Mouse (Mus musculus): ENCODE measurements around the gene Hspa1l. TPM values are rescaled to one million over a fixed set of nuclear protein-coding genes. Genes with fewer than 3 reads are reported as not detected.
"Not testable (repeated sequence)": the region's sequence is repeated elsewhere in the genome, so short reads cannot be mapped to it uniquely, and the experiment has no call there.

The Hspa1l gene
- 0.55 and 0.65 TPM in 2 replicates for polyA plus RNA-seq (2015; fragmentation: Nextera tagmentation; extraction: Ambion mirVana)

GRCm38 (mm10) chr17:34972069-34972749 lies at the start of gene Hspa1l, which contains the start of gene Hspa1a:
TSS of gene Hspa1l (plus strand) at chr17:34972703.
TSS of gene Hspa1a (minus strand) at chr17:34972156.
- not testable (repeated sequence) for H3K9me3 ChIP-seq (ENCODE audit: control insufficient read depth, low read length); H3K4me1 ChIP-seq (replicated peaks; ENCODE audit: control insufficient read depth, insufficient read depth, low read length); H3K36me3 ChIP-seq (ENCODE audit: control insufficient read depth, insufficient read depth, low read length)
- peak within 1 kb of the TSS; percentile 35; the same call in 1 of the 2 replicates for H3K9ac ChIP-seq (ENCODE audit: low read length)
- peaks cover 27% of the 10 kb centered on the region for H3K27me3 ChIP-seq (ENCODE audit: control insufficient read depth, insufficient read depth, low read depth, low read length)
- WGBS = under 1% methylated on average over 29 of the region's 33 CpGs
- H3K27ac ChIP-seq (ENCODE audit: low read length) = peak within 1 kb of the TSS; percentile 63
- H3K4me2 ChIP-seq (ENCODE audit: low read depth, low read length) = peak within 1 kb of the TSS; percentile 82
- peak; percentile 97 for ATAC-seq (ENCODE audit: low read depth)
- H3K4me3 ChIP-seq (ENCODE audit: low read length) = peak within 1 kb of the TSS; percentile 53

GRCm38 (mm10) chr17:34922939-34923338 lies 49.6 kb upstream of the Hspa1l start:
- Histone ChIP-seq H3K9me3 (ENCODE audit: control insufficient read depth, low read length) (no peaks in the 10 kb centered on the region), H3K27ac (ENCODE audit: low read length) (no peak overlapping the region), H3K27me3 (ENCODE audit: control insufficient read depth, insufficient read depth, low read depth, low read length) (no peaks in the 10 kb centered on the region), H3K4me1 (replicated peaks; ENCODE audit: control insufficient read depth, insufficient read depth, low read length) (peaks cover 2% of the 10 kb centered on the region; the same call in 1 of the 2 replicates), H3K36me3 (ENCODE audit: control insufficient read depth, insufficient read depth, low read length) (no peaks in the 10 kb centered on the region), H3K4me3 (ENCODE audit: low read length) (no peak overlapping the region), H3K4me2 (ENCODE audit: low read depth, low read length) (no peak overlapping the region), H3K9ac (ENCODE audit: low read length) (no peak overlapping the region)
- WGBS = 34% methylated on average over 6 of the region's 6 CpGs
- ATAC-seq (ENCODE audit: low read depth) = no peak

- no peak overlapping the region for H3K4me2 ChIP-seq (ENCODE audit: low read depth, low read length)
- H3K4me1 ChIP-seq (replicated peaks; ENCODE audit: control insufficient read depth, insufficient read depth, low read length) = peaks cover 2% of the 10 kb centered on the region; the same call in 1 of the 2 replicates
- no peaks in the 10 kb centered on the region for H3K36me3 ChIP-seq (ENCODE audit: control insufficient read depth, insufficient read depth, low read length)
- no peak overlapping the region for H3K27ac ChIP-seq (ENCODE audit: low read length)
- WGBS = 63% methylated on average over 5 of the region's 5 CpGs
- no peak overlapping the region for H3K4me3 ChIP-seq (ENCODE audit: low read length)
- ATAC-seq (ENCODE audit: low read depth) = no peak
- H3K27me3 ChIP-seq (ENCODE audit: control insufficient read depth, insufficient read depth, low read depth, low read length) = no peaks in the 10 kb centered on the region
- no peaks in the 10 kb centered on the region for H3K9me3 ChIP-seq (ENCODE audit: control insufficient read depth, low read length)
- H3K9ac ChIP-seq (ENCODE audit: low read length) = no peak overlapping the region
These were observed 48.2 kb upstream of the Hspa1l start for GRCm38 (mm10) chr17:34924258-34924657.

- no peak for ATAC-seq (ENCODE audit: low read depth)
- Histone ChIP-seq H3K4me2 (ENCODE audit: low read depth, low read length) (peak overlapping the region; percentile 22; the same call in 1 of the 2 replicates), H3K27me3 (ENCODE audit: control insufficient read depth, insufficient read depth, low read depth, low read length) (no peaks in the 10 kb centered on the region), H3K9ac (ENCODE audit: low read length) (peak overlapping the region; percentile 51; the same call in 1 of the 2 replicates), H3K4me1 (replicated peaks; ENCODE audit: control insufficient read depth, insufficient read depth, low read length) (peaks cover 10% of the 10 kb centered on the region), H3K4me3 (ENCODE audit: low read length) (no peak overlapping the region), H3K27ac (ENCODE audit: low read length) (peak overlapping the region; percentile 32), H3K9me3 (ENCODE audit: control insufficient read depth, low read length) (no peaks in the 10 kb centered on the region), H3K36me3 (ENCODE audit: control insufficient read depth, insufficient read depth, low read length) (no peaks in the 10 kb centered on the region)
- 58% methylated on average over 18 of the region's 18 CpGs for WGBS
These were observed 45.0 kb upstream of the Hspa1l start for GRCm38 (mm10) chr17:34927306-34928019.

GRCm38 (mm10) chr17:34928841-34929240 lies 43.7 kb upstream of the Hspa1l start:
- WGBS = 23% methylated on average over 4 of the region's 4 CpGs

GRCm38 (mm10) chr17:34931061-34931734 lies 41.3 kb upstream of the Hspa1l start, which contains the start of gene Neu1:
TSS of gene Neu1 (plus strand) at chr17:34931253.
- no peak within 1 kb of the TSS for H3K27ac ChIP-seq (ENCODE audit: low read length)
- H3K36me3 ChIP-seq (ENCODE audit: control insufficient read depth, insufficient read depth, low read length) = no peaks in the 10 kb centered on the region
- under 1% methylated on average over 38 of the region's 38 CpGs for WGBS

More at GRCm38 (mm10) chr17:34928841-34929240, 43.7 kb upstream of the Hspa1l start:
- Histone ChIP-seq H3K36me3 (ENCODE audit: control insufficient read depth, insufficient read depth, low read length) (no peaks in the 10 kb centered on the region), H3K9me3 (ENCODE audit: control insufficient read depth, low read length) (no peaks in the 10 kb centered on the region), H3K4me2 (ENCODE audit: low read depth, low read length) (no peak overlapping the region), H3K4me3 (ENCODE audit: low read length) (no peak overlapping the region), H3K27me3 (ENCODE audit: control insufficient read depth, insufficient read depth, low read depth, low read length) (no peaks in the 10 kb centered on the region), H3K27ac (ENCODE audit: low read length) (no peak overlapping the region), H3K9ac (ENCODE audit: low read length) (no peak overlapping the region), H3K4me1 (replicated peaks; ENCODE audit: control insufficient read depth, insufficient read depth, low read length) (peaks cover 10% of the 10 kb centered on the region)
- ATAC-seq (ENCODE audit: low read depth) = no peak

GRCm38 (mm10) chr17:34931735-34932098 lies 40.8 kb upstream of the Hspa1l start:
- Histone ChIP-seq H3K4me3 (ENCODE audit: low read length) (peak overlapping the region; percentile 64), H3K9ac (ENCODE audit: low read length) (peak overlapping the region; percentile 71), H3K9me3 (ENCODE audit: control insufficient read depth, low read length) (no peaks in the 10 kb centered on the region), H3K36me3 (ENCODE audit: control insufficient read depth, insufficient read depth, low read length) (no peaks in the 10 kb centered on the region), H3K27me3 (ENCODE audit: control insufficient read depth, insufficient read depth, low read depth, low read length) (no peaks in the 10 kb centered on the region), H3K4me2 (ENCODE audit: low read depth, low read length) (peak overlapping the region; percentile 80), H3K27ac (ENCODE audit: low read length) (no peak overlapping the region), H3K4me1 (replicated peaks; ENCODE audit: control insufficient read depth, insufficient read depth, low read length) (peaks cover 10% of the 10 kb centered on the region)
- peak; percentile 6; the same call in 1 of the 2 replicates for ATAC-seq (ENCODE audit: low read depth)
- WGBS = 11% methylated on average over 14 of the region's 14 CpGs

More at GRCm38 (mm10) chr17:34931061-34931734, 41.3 kb upstream of the Hspa1l start, which contains the start of gene Neu1:
- Histone ChIP-seq H3K4me2 (ENCODE audit: low read depth, low read length) (peak within 1 kb of the TSS; percentile 80), H3K27me3 (ENCODE audit: control insufficient read depth, insufficient read depth, low read depth, low read length) (no peaks in the 10 kb centered on the region), H3K9ac (ENCODE audit: low read length) (peak within 1 kb of the TSS; percentile 71), H3K4me3 (ENCODE audit: low read length) (peak within 1 kb of the TSS; percentile 64), H3K9me3 (ENCODE audit: control insufficient read depth, low read length) (no peaks in the 10 kb centered on the region), H3K4me1 (replicated peaks; ENCODE audit: control insufficient read depth, insufficient read depth, low read length) (peaks cover 10% of the 10 kb centered on the region)
- peak; percentile 98 for ATAC-seq (ENCODE audit: low read depth)

GRCm38 (mm10) chr17:34932287-34932686 lies 40.2 kb upstream of the Hspa1l start:
- H3K4me3 ChIP-seq (ENCODE audit: low read length) = peak overlapping the region; percentile 64
- H3K9ac ChIP-seq (ENCODE audit: low read length) = peak overlapping the region; percentile 71
- ATAC-seq (ENCODE audit: low read depth) = no peak
- no peaks in the 10 kb centered on the region for H3K27me3 ChIP-seq (ENCODE audit: control insufficient read depth, insufficient read depth, low read depth, low read length)
- no peak overlapping the region for H3K27ac ChIP-seq (ENCODE audit: low read length)
- H3K4me2 ChIP-seq (ENCODE audit: low read depth, low read length) = peak overlapping the region; percentile 80
- 57% methylated on average over 8 of the region's 8 CpGs for WGBS
- no peaks in the 10 kb centered on the region for H3K9me3 ChIP-seq (ENCODE audit: control insufficient read depth, low read length)
- peaks cover 10% of the 10 kb centered on the region for H3K4me1 ChIP-seq (replicated peaks; ENCODE audit: control insufficient read depth, insufficient read depth, low read length)
- no peaks in the 10 kb centered on the region for H3K36me3 ChIP-seq (ENCODE audit: control insufficient read depth, insufficient read depth, low read length)

GRCm38 (mm10) chr17:34934031-34934430 lies 38.5 kb upstream of the Hspa1l start:
- H3K4me2 ChIP-seq (ENCODE audit: low read depth, low read length) = no peak overlapping the region
- H3K27me3 ChIP-seq (ENCODE audit: control insufficient read depth, insufficient read depth, low read depth, low read length) = no peaks in the 10 kb centered on the region
- H3K36me3 ChIP-seq (ENCODE audit: control insufficient read depth, insufficient read depth, low read length) = no peaks in the 10 kb centered on the region
- ATAC-seq (ENCODE audit: low read depth) = no peak
- WGBS = 76% methylated on average over 24 of the region's 24 CpGs
- H3K4me1 ChIP-seq (replicated peaks; ENCODE audit: control insufficient read depth, insufficient read depth, low read length) = peaks cover 7% of the 10 kb centered on the region
- H3K9ac ChIP-seq (ENCODE audit: low read length) = no peak overlapping the region
- H3K4me3 ChIP-seq (ENCODE audit: low read length) = no peak overlapping the region
- no peaks in the 10 kb centered on the region for H3K9me3 ChIP-seq (ENCODE audit: control insufficient read depth, low read length)
- H3K27ac ChIP-seq (ENCODE audit: low read length) = no peak overlapping the region

All from lung, embryonic 16.5 days (tissue).